1 mouse cellular context compared by ENCODE assay signal in the genomic region with DNA sequence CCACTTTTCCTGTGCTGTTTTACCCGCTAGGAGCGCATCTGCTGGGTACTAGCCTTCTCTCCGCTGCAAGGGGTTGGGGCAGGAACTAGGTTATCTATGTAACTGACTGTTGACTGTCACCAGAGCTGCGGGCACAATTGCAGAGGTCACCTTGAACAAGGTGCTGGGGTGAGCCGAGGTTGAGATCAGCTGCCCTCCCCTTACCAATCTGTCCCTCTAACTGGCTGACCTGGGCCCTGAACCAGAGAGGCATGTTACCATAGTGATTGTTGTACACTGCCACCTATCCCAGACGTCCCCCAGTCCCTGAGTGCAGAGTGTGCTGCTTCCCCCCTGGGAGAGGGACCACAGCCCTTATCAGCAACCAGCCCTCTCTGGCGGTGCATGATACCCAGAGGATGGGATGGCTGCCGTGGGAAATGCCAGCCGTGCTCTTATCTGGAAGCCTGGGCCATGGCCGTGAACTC.
TF ChIP-seq lines count a peak whose summit lies in the region.

No protein-coding gene starts in this region.

TF ChIP-seq in MEL, 35 proteins besides CTCF, POLR2A, EP300 and RAD21 (continued from another document):
- peak; percentile 55; the same call in 1 of the 2 replicates for TF ChIP-seq MEF2A (IDR thresholded peaks at IDR 0.05; ENCODE audit: extremely low read depth, insufficient replicate concordance, low read depth, low read length, poor library complexity, severe bottlenecking)
- TF ChIP-seq UBTF (IDR thresholded peaks at IDR 0.05; ENCODE audit: borderline replicate concordance, insufficient read depth, low read depth, low read length), result 0 out of 2 replicates have a peak, but pooled peaks have one; percentile 65
- TF ChIP-seq HCFC1 (IDR thresholded peaks at IDR 0.05; ENCODE audit: low read depth, low read length), result no peak
- TF ChIP-seq MXI1 (IDR thresholded peaks at IDR 0.05; ENCODE audit: low read depth, low read length), result peak; percentile 73
- no peak; the same call in 1 of the 2 replicates for TF ChIP-seq ZNF384 (IDR thresholded peaks at IDR 0.05; ENCODE audit: low read depth, low read length)
- TF ChIP-seq BHLHE40 (IDR thresholded peaks at IDR 0.05; ENCODE audit: borderline replicate concordance, low read depth, low read length), result peak; percentile 67; the same call in 1 of the 2 replicates
- TF ChIP-seq ZC3H11A (IDR thresholded peaks at IDR 0.05; ENCODE audit: low read depth, low read length), result no peak
- peak; percentile 97 for TF ChIP-seq MAZ (IDR thresholded peaks at IDR 0.05; ENCODE audit: low read depth, low read length)
- TF ChIP-seq USF1 (IDR thresholded peaks at IDR 0.05; ENCODE audit: low read depth, low read length), result no peak
- TF ChIP-seq MYB (IDR thresholded peaks at IDR 0.05; ENCODE audit: low read depth, low read length), result peak; percentile 89
- TF ChIP-seq NRF1 (IDR thresholded peaks at IDR 0.05; ENCODE audit: insufficient read depth, low read depth, low read length, poor library complexity, severe bottlenecking), result no peak; the same call in 1 of the 2 replicates
- peak; percentile 77; the same call in 1 of the 2 replicates for TF ChIP-seq MAFK (IDR thresholded peaks at IDR 0.05; ENCODE audit: borderline replicate concordance, low read depth, low read length)
- TF ChIP-seq ELF1 (IDR thresholded peaks at IDR 0.05; ENCODE audit: low read depth, low read length), result peak; percentile 44; the same call in 1 of the 2 replicates
- TF ChIP-seq USF2 (IDR thresholded peaks at IDR 0.05; ENCODE audit: borderline replicate concordance in 1 of 2, insufficient read depth in 1 of 2, low read depth in 1 of 2, low read length in 2 of 2), result no peak
- peak; percentile 100 for TF ChIP-seq TCF12 (IDR thresholded peaks at IDR 0.05; ENCODE audit: low read depth, low read length)
- 0 out of 2 replicates have a peak, but pooled peaks have one; percentile 8 for TF ChIP-seq MYC (IDR thresholded peaks at IDR 0.05; ENCODE audit: low read depth, low read length)
- no peak for TF ChIP-seq KAT2A (conservative IDR thresholded peaks at IDR 0.05; ENCODE audit: low read depth, low read length)
- no peak for TF ChIP-seq GABPA (IDR thresholded peaks at IDR 0.05; ENCODE audit: low read depth, low read length)
- TF ChIP-seq JUND (IDR thresholded peaks at IDR 0.05; ENCODE audit: low read depth, low read length), result peak; percentile 77; the same call in 1 of the 2 replicates
- TF ChIP-seq NELFE (IDR thresholded peaks at IDR 0.05; ENCODE audit: low read depth, low read length), result no peak
- TF ChIP-seq POLR2AphosphoS2 (IDR thresholded peaks at IDR 0.05; ENCODE audit: low read length), result peak; percentile 69
- peak; percentile 14; the same call in 1 of the 2 replicates for TF ChIP-seq MAX (IDR thresholded peaks at IDR 0.05; ENCODE audit: low read length)
- peak; percentile 99 for TF ChIP-seq ETS1 (IDR thresholded peaks at IDR 0.05; ENCODE audit: low read depth, low read length)
- TF ChIP-seq ZKSCAN1 (IDR thresholded peaks at IDR 0.05; ENCODE audit: low read depth, low read length), result no peak
- TF ChIP-seq SMC3 (IDR thresholded peaks at IDR 0.05; ENCODE audit: low read depth, low read length), result no peak
- TF ChIP-seq ZMIZ1 (IDR thresholded peaks at IDR 0.05; ENCODE audit: low read depth, low read length), result no peak; the same call in 1 of the 2 replicates
- peak; percentile 97 for TF ChIP-seq SIN3A (IDR thresholded peaks at IDR 0.05; ENCODE audit: low read length)
- TF ChIP-seq GATA1 (IDR thresholded peaks at IDR 0.05; ENCODE audit: low read depth, low read length), result peak; percentile 98
